Mouse (Mus musculus) lung, adult 10 weeks (tissue): Measurements from ENCODE around the gene Ugdh. TPM values are rescaled to one million over a fixed set of nuclear protein-coding genes. Genes with fewer than 3 reads are reported as not detected.

ENCODE experiments used
- polyA plus RNA-seq: library from polyadenylated mRNA; stranded (reverse); fragments of 350-450 nt; fragmentation: Illumina TruSeq; extraction: RNeasy Lipid Tissue Mini Kit (QIAGEN cat#74804); gene quantifications from one replicate; pipeline ENCODE4 v1.2.3, GENCODE M21; 2014; ENCODE audit warnings: low read depth, low replicate concordance; ENCODE audit not compliant: insufficient read depth

The Ugdh gene
- polyA plus RNA-seq = 23.1 TPM

GRCm38 (mm10) chr5:65435806-65436561, at the start of gene Ugdh:
Gene Ugdh (minus strand): TSS chr5:65435949.

DNA sequence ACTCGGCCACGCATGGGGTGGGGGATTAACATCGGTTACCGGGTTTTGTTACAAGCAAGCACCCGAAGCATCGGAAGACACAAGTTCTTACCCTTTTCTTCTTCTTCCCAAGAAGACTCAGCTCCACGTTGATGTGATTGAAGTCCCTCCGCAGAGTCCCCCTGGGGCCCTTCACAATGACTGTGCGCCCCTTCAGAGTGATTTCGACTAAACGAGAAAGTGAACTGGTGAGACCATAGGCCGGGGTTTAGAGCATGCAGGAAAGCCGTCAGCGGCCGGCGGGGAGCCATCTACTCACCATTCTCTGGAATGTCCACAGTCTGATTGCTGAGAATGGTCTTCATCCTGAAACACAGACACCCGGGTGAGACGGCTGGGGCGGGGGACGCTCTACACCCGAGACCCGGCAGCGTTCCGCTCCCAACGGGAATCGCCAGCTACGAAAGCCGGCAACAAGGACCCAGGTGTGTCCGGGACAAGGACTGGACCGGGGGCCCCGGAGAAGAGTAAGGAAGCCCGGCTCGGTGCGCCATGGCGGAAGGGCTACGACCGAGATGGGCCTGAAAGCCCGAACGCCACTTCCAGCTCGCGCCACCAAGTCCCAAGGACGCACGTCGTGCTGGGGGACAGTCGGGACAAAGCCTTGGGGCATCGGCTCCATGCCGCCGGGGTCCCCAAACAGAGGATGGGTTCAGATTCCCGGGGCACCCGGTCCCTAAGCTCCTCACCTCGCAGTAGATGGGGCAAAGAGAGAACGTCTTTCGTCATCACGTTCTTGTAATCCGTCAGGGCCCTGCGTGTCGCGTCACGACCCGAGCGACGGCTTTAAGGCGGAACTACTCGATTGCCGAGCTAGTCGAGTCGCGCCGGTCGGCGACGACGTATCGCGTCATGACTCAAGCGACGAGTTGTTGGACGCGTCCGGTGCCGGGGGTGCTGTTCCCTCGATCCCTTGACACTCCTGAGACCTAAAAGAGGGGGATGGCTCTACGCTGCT, 44.8 kb downstream of the Ugdh start, which contains the start of the genes Rpl9 and Lias:
Rpl9 (minus strand) TSS at position 797 of the 997 bp plus-strand sequence.
Lias (plus strand) TSS at position 850 of the 997 bp plus-strand sequence.

Other genes with a start within 250 kb of the Ugdh start
- gene Wdr19, start 236.3 kb downstream of the Ugdh start, polyA plus RNA-seq = 6.4 TPM
- 11.2 TPM for gene Rfc1, start 100.3 kb downstream of the Ugdh start, polyA plus RNA-seq
- gene Klb, start 87.6 kb downstream of the Ugdh start, polyA plus RNA-seq = 0.54 TPM
- gene Rpl9, start 44.5 kb downstream of the Ugdh start, polyA plus RNA-seq = 2,376 TPM
- gene Lias, start 44.5 kb downstream of the Ugdh start, polyA plus RNA-seq = 19.1 TPM
- gene Gm43552, start 56.9 kb upstream of the Ugdh start, polyA plus RNA-seq = not detected
- gene Smim14, start 101.2 kb upstream of the Ugdh start, polyA plus RNA-seq = 137 TPM
- 47.8 TPM for gene Ube2k, start 101.3 kb upstream of the Ugdh start, polyA plus RNA-seq